ENCODE assay signal across 25 mouse cellular contexts in genomic region chr1:82168949-82169348, GRCm38 (mm10).
"Had no signal": no experiment of that assay in that cellular context is flagged by ENCODE, and none has a peak within 500 bp of the region (broad histone marks: within the 10 kb centered on the region; RNA-seq: fewer than 3 reads in every experiment).

No protein-coding gene starts in this region.

- ATAC-seq: forebrain, embryonic 16.5 days; hindbrain, embryonic 16.5 days; inflammation-experienced regulatory T-cells, adult 6 months; intestine, embryonic 15.5 days; intestine, postnatal 0 days had no signal

- H3K36me3 ChIP-seq: heart, embryonic 10.5 days; heart, embryonic 12.5 days; hindbrain, embryonic 10.5 days; hindbrain, embryonic 12.5 days; intestine, embryonic 15.5 days; limb, embryonic 13.5 days had no signal

- H3K4me3 ChIP-seq: gastrocnemius, adult 2 months; heart, embryonic 10.5 days; heart, embryonic 12.5 days; hindbrain, embryonic 10.5 days; hindbrain, embryonic 12.5 days; intestine, embryonic 15.5 days; limb, embryonic 13.5 days had no signal

- H3K4me1 ChIP-seq: heart, embryonic 10.5 days; hindbrain, embryonic 10.5 days; hindbrain, embryonic 12.5 days; intestine, embryonic 15.5 days; limb, embryonic 13.5 days had no signal

- DNase-seq: gastrocnemius, adult 2 months; gastrocnemius, postnatal 10 days; gastrocnemius, postnatal 25 days; heart, adult 18-20 months; heart, postnatal 10 days; heart, postnatal 4 days; kidney, adult 18-20 months; kidney, adult 8-10 months; kidney, postnatal 10 days; kidney, postnatal 25 days; kidney, postnatal 4 days; layer of hippocampus, adult 9-11 months; layer of hippocampus, postnatal 36 days; left cerebral cortex, postnatal 4 days had no signal

- H3K27me3 ChIP-seq: heart, embryonic 12.5 days; hindbrain, embryonic 12.5 days; intestine, embryonic 15.5 days; limb, embryonic 13.5 days had no signal

- H3K4me2 ChIP-seq: heart, embryonic 12.5 days; hindbrain, embryonic 12.5 days; hindbrain, embryonic 14.5 days; intestine, embryonic 15.5 days; limb, embryonic 13.5 days had no signal

- H3K27ac ChIP-seq: gastrocnemius, adult 2 months; heart, embryonic 10.5 days; hindbrain, embryonic 10.5 days; hindbrain, embryonic 12.5 days; hindbrain, embryonic 14.5 days; intestine, embryonic 15.5 days; limb, embryonic 13.5 days had no signal

- H3K9me3 ChIP-seq: heart, embryonic 10.5 days; heart, embryonic 12.5 days; hindbrain, embryonic 10.5 days; hindbrain, embryonic 12.5 days; intestine, embryonic 15.5 days; limb, embryonic 13.5 days had no signal

- H3K9ac ChIP-seq: heart, embryonic 12.5 days; hindbrain, embryonic 12.5 days; hindbrain, embryonic 14.5 days; intestine, embryonic 15.5 days; limb, embryonic 13.5 days had no signal
